Mouse (Mus musculus) liver, embryonic 11.5 days (tissue): ENCODE measurements around the gene Fancm. TPM values are rescaled to one million over a fixed set of nuclear protein-coding genes. Genes with fewer than 3 reads are reported as not detected.

Source experiments
- ATAC-seq: fragments of 200-750 bp; cut with Nextera tagmentation; replicated peaks from 2 replicates; pipeline ENCODE4 v1.8.0; 2017; ENCODE audit warnings: moderate number of reproducible peaks, mild to moderate bottlenecking, moderate TSS enrichment, moderate library complexity; ENCODE audit not compliant: low FRiP score
- DNase-seq: peaks from one replicate; pipeline ENCODE4 v3.0.0-alpha.2; 2017; ENCODE audit warnings: low spot score
- H3K27ac ChIP-seq: fragments of 300-500 bp; sonication (generic); 2 replicates; pipeline ENCODE4 v1.5.1; 2014; ENCODE audit warnings: mild to moderate bottlenecking, low read depth, low read length, control low read depth
- H3K27me3 ChIP-seq: fragments of 300-500 bp; sonication (generic); replicated peaks from 2 replicates; pipeline ENCODE4 v1.6.1; 2014; ENCODE audit warnings: low read length, mixed read lengths; ENCODE audit not compliant: control insufficient read depth, insufficient read depth
- H3K36me3 ChIP-seq: fragments of 300-500 bp; sonication (generic); 2 replicates; pipeline ENCODE4 v1.6.1; 2014; ENCODE audit warnings: mild to moderate bottlenecking, low read length, moderate library complexity, mixed read lengths; ENCODE audit not compliant: control insufficient read depth, insufficient read depth
- H3K4me1 ChIP-seq: fragments of 300-500 bp; sonication (generic); replicated peaks from 2 replicates; pipeline ENCODE4 v1.6.1; 2014; ENCODE audit warnings: low read length, mixed read lengths; ENCODE audit not compliant: control insufficient read depth, insufficient read depth
- H3K4me2 ChIP-seq: fragments of 300-500 bp; sonication (generic); 2 replicates; pipeline ENCODE4 v1.6.1; 2014; ENCODE audit warnings: mild to moderate bottlenecking, control low read depth, moderate library complexity
- H3K4me3 ChIP-seq: fragments of 300-500 bp; sonication (generic); 2 replicates; pipeline ENCODE4 v1.5.1; 2014; ENCODE audit warnings: low read depth, low read length, control low read depth
- H3K9ac ChIP-seq: fragments of 300-500 bp; sonication (generic); 2 replicates; pipeline ENCODE4 v1.6.1; 2014; ENCODE audit warnings: low read depth, low read length, control low read depth
- H3K9me3 ChIP-seq: fragments of 300-500 bp; sonication (generic); 2 replicates; pipeline ENCODE4 v1.6.1; 2016; ENCODE audit warnings: low read length, inconsistent platforms, mixed read lengths; ENCODE audit not compliant: control insufficient read depth
- WGBS: fragments of 180-500 bp; shearing (Covaris S2); extraction: QIAGEN DNeasy Blood & Tissue Kit; methylation state at CpG from one replicate; pipeline ENCODE4 v1.1.7; 2014; 5-methylcytosine and 5-hydroxymethylcytosine counted together
- polyA plus RNA-seq: library from polyadenylated mRNA; unstranded; fragments of >200 nt; fragmentation: Nextera tagmentation; extraction: Ambion mirVana; gene quantifications from 2 replicates; pipeline ENCODE4 v1.2.1, GENCODE M21; 2014

Gene Fancm
- polyA plus RNA-seq, 1 experiment from 2014 or later: 10.9 TPM

- Histone ChIP-seq H3K27me3 (no peaks in the 10 kb centered on the region), H3K4me1 (no peaks in the 10 kb centered on the region), H3K36me3 (peaks cover 25% of the 10 kb centered on the region), H3K9me3 (no peaks in the 10 kb centered on the region), H3K4me2 (no peak overlapping the region), H3K4me3 (no peak overlapping the region), H3K27ac (no peak overlapping the region), H3K9ac (no peak overlapping the region)
- WGBS: 36% methylated on average over 2 of the region's 2 CpGs
- DNase-seq: no peak
- no peak for ATAC-seq
Observed at GRCm38 (mm10) chr12:65065241-65065640, 10.2 kb upstream of the Fancm start.

GRCm38 (mm10) chr12:65066234-65066633, 9.2 kb upstream of the Fancm start:
- no peak overlapping the region for H3K4me2 ChIP-seq
- no peaks in the 10 kb centered on the region for H3K27me3 ChIP-seq
- no peaks in the 10 kb centered on the region for H3K4me1 ChIP-seq
- no peak overlapping the region for H3K4me3 ChIP-seq
- H3K9me3 ChIP-seq: no peaks in the 10 kb centered on the region
- ATAC-seq (no peak), DNase-seq (no peak)
- H3K36me3 ChIP-seq: peaks cover 18% of the 10 kb centered on the region; the same call in 1 of the 2 replicates
- no peak overlapping the region for H3K9ac ChIP-seq
- 42% methylated on average over 3 of the region's 3 CpGs for WGBS
- no peak overlapping the region for H3K27ac ChIP-seq

GRCm38 (mm10) chr12:65068409-65068808, 7.0 kb upstream of the Fancm start:
- Histone ChIP-seq H3K27ac (no peak overlapping the region), H3K9me3 (no peaks in the 10 kb centered on the region), H3K9ac (no peak overlapping the region), H3K4me2 (no peak overlapping the region), H3K27me3 (no peaks in the 10 kb centered on the region), H3K36me3 (peaks cover 13% of the 10 kb centered on the region; the same call in 1 of the 2 replicates), H3K4me1 (0 out of 2 replicates have a peak, but pooled peaks cover 5% of the 10 kb centered on the region), H3K4me3 (no peak overlapping the region)
- 78% methylated on average over 4 of the region's 4 CpGs for WGBS
- DNase-seq (no peak), ATAC-seq (no peak)

GRCm38 (mm10) chr12:65072911-65073610, 2.3 kb upstream of the Fancm start:
- 5% methylated on average over 21 of the region's 21 CpGs for WGBS
- H3K9ac ChIP-seq: peak overlapping the region; percentile 89
- no peaks in the 10 kb centered on the region for H3K27me3 ChIP-seq
- no peaks in the 10 kb centered on the region for H3K9me3 ChIP-seq
- H3K4me2 ChIP-seq: peak overlapping the region; percentile 88
- peak overlapping the region; percentile 66 for H3K27ac ChIP-seq
- H3K4me3 ChIP-seq: peak overlapping the region; percentile 95
- peaks cover 22% of the 10 kb centered on the region for H3K4me1 ChIP-seq
- H3K36me3 ChIP-seq: peaks cover 3% of the 10 kb centered on the region; the same call in 1 of the 2 replicates
- DNase-seq (no peak), ATAC-seq (peak; percentile 37)

GRCm38 (mm10) chr12:65073611-65074178, 1.7 kb upstream of the Fancm start, which contains the start of gene Fkbp3:
Gene Fkbp3, minus strand, starts transcription at chr12:65074007.
- no peaks in the 10 kb centered on the region for H3K9me3 ChIP-seq
- peak within 1 kb of the TSS; percentile 88 for H3K4me2 ChIP-seq
- peaks cover 22% of the 10 kb centered on the region for H3K4me1 ChIP-seq
- DNase-seq (peak; percentile 96), ATAC-seq (peak; percentile 98)
- H3K27ac ChIP-seq: peak within 1 kb of the TSS; percentile 66
- H3K4me3 ChIP-seq: peak within 1 kb of the TSS; percentile 95
- no peaks in the 10 kb centered on the region for H3K27me3 ChIP-seq
- peaks cover 3% of the 10 kb centered on the region; the same call in 1 of the 2 replicates for H3K36me3 ChIP-seq
- peak within 1 kb of the TSS; percentile 89 for H3K9ac ChIP-seq
- under 1% methylated on average over 49 of the region's 49 CpGs for WGBS

- DNase-seq: no peak
- ATAC-seq: no peak
- H3K36me3 ChIP-seq: no peaks in the 10 kb centered on the region
- H3K9ac ChIP-seq: peak overlapping the region; percentile 48; the same call in 1 of the 2 replicates
- no peaks in the 10 kb centered on the region for H3K27me3 ChIP-seq
- 43% methylated on average over 7 of the region's 7 CpGs for WGBS
- peak overlapping the region; percentile 88 for H3K4me2 ChIP-seq
- H3K9me3 ChIP-seq: no peaks in the 10 kb centered on the region
- H3K4me3 ChIP-seq: peak overlapping the region; percentile 95
- peaks cover 22% of the 10 kb centered on the region for H3K4me1 ChIP-seq
- H3K27ac ChIP-seq: peak overlapping the region; percentile 55; the same call in 1 of the 2 replicates
Observed at GRCm38 (mm10) chr12:65074651-65075050, 752 bp upstream of the Fancm start.

GRCm38 (mm10) chr12:65075733-65076310, 419 bp downstream of the Fancm start:
- WGBS: under 1% methylated on average over 41 of the region's 41 CpGs

GRCm38 (mm10) chr12:65076906-65077305, 1.5 kb downstream of the Fancm start:
- peak overlapping the region; percentile 95 for H3K4me3 ChIP-seq
- H3K27ac ChIP-seq: no peak overlapping the region
- 58% methylated on average over 9 of the region's 9 CpGs for WGBS
- no peaks in the 10 kb centered on the region for H3K36me3 ChIP-seq
- no peaks in the 10 kb centered on the region for H3K27me3 ChIP-seq
- H3K9me3 ChIP-seq: no peaks in the 10 kb centered on the region
- DNase-seq (no peak), ATAC-seq (no peak)
- peak overlapping the region; percentile 86 for H3K9ac ChIP-seq
- peaks cover 22% of the 10 kb centered on the region for H3K4me1 ChIP-seq
- peak overlapping the region; percentile 88 for H3K4me2 ChIP-seq

More at GRCm38 (mm10) chr12:65075733-65076310, 419 bp downstream of the Fancm start:
- H3K9ac ChIP-seq: peak overlapping the region; percentile 86
- H3K27me3 ChIP-seq: no peaks in the 10 kb centered on the region
- no peak overlapping the region for H3K27ac ChIP-seq
- H3K4me1 ChIP-seq: peaks cover 22% of the 10 kb centered on the region
- H3K9me3 ChIP-seq: no peaks in the 10 kb centered on the region
- H3K36me3 ChIP-seq: no peaks in the 10 kb centered on the region
- H3K4me3 ChIP-seq: peak overlapping the region; percentile 95
- ATAC-seq: peak; percentile 5; the same call in 1 of the 2 replicates
- DNase-seq: no peak
- H3K4me2 ChIP-seq: peak overlapping the region; percentile 88
